Mouse (Mus musculus) activated CD4-positive, CD25-positive, alpha-beta regulatory T cell, adult 4 months (primary cell): ENCODE results near the gene C1ql4. TPM values are rescaled to one million over a fixed set of nuclear protein-coding genes. Genes with fewer than 3 reads are reported as not detected.

Experiments used
- ATAC-seq: one replicate; pipeline ENCODE4 v1.8.0; 2017
- polyA plus RNA-seq, 2 experiments: library from polyadenylated mRNA; unstranded; fragments of 100-300 nt; shearing (Covaris generic); gene quantifications; one replicate each; pipeline ENCODE4 v1.2.1; 2017

Gene C1ql4
- polyA plus RNA-seq = not detected

DNA sequence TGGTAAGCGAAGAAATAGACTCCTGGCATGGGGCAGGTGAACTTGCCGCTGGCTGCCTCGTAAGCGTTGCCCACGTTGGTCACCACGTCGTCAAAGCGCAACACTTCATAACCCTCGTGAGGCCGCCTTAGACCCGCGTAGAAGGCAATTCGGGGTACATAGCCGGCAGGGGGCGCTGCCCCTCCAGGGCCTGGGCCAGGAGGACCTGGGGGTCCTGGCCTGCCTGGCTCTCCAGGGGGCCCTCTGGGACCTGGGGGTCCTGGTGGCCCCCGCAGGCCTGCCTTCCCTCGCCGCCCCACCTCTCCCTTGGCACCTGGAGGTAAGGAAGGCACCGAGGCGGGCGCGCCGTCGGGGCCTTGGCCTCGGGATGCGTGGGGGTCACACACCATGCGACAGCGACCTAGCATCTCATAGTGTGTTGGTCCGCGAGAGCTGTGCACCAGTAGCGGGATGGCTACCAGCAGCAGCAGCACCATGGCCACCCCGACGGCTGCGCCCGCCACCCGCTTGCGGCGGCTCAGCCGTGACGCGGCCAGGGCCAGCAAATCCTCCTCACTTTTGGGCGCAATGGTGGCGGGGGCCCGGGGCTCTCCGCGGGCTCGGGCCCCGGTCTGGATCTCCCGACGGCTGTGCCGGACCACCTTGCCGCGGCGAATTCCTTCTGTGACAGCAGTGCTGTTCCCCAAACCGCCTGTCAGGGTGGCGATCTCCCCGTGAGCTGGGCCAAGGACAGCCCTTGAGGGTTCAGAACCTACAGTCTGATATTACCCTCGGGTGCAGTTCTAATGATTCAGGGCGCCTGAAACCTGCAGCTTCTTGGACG lies at the start of gene C1ql4:
Gene C1ql4, minus strand, starts transcription at position 565 of the 823 bp plus-strand sequence.
- no peak for ATAC-seq

DNA sequence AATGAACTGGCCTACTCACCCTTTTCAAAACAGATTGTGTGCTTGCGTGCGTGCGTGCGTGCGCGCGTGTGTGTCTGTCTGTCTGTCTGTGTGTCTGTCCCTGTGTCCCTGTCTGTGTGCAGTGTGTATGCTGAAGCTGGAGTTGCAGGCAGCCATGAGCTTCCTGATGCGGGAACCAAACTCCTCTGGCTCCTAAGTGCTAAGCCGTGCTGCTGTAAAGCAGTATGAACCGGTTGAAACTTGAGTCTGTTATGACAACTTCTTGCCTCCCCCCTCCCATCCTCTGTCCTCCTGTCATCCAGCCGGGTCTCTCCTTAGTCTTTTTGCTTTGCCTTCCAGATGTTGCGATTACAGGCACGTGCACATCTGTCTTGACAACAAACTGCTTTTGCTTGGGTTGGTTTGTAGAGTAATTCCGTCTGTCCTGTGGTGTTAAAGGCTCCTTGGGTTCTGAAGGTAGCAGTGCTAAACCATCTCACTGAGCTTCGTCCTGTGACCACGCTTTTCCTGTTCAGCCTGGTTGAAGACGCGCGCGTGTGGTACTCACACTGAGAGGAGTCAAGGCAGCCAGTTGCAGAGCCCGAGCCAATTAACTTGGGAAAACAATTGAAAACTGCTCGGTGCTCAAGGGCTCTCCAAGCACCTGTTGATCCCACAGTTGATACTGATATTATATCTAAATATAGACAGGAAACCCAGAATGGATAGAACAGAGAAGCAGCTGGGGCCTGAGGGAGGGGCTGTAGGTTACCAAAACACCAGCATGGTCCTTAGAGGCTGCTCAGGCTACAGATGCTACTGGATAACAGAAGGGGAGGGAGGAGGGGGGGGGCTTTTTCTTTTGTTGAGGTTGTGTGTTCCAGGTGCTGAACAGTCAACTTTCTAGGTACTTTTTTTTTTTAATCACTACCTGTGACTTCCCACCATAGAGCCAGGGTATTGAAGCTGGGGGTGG lies 42.6 kb upstream of the C1ql4 start:
- no peak for ATAC-seq

DNA sequence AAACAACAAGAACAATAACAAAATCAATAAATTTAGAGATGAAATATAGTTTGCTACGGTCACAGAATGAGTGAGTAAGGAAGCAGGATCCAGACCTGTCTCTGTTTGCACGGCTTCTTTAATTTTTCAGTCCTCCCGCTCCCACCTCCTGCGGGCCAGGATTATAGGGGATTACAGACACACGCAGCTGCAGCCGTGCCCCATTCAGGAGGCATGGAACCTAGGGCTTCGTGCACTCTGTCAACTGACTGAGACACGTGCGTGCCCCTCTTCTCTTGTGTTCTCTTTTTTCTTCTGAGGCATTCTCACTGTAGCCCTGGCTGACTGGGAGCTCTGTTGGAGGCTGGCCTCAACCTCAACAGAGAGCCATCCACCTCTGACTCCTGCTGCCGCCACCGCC lies 41.8 kb upstream of the C1ql4 start:
- no peak for ATAC-seq

DNA sequence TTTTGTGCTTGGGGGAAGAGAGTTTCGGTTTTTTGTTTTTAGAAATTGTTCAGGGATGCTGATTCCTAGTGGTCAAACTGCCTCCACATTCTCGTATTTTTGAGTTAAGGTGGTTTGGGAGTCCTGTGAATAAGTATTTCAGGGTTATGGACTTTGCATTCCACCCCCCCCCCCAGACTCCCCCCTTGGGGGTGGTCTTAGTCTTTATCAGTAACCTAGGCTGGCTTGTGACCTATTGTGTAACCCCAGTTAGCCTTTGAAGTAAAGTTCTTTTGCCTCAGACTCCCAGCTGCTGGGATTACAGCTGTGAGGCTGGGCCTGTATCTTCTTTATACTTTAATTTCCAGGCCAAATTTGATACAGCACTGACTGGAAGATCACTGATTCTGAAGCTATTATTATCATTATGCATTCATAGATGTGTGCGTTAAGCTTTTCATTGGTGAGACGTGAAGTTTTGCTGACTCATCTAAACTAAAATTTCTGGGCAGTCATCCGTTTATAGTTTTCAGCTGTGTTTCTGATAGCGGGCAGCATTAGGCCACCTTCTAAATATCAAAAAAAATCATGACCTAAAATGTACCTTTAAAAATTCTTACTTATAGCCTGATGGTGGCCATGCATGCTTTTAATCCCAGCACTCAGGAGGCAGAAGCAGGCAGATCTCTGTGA lies 40.4 kb upstream of the C1ql4 start:
- no peak for ATAC-seq

DNA sequence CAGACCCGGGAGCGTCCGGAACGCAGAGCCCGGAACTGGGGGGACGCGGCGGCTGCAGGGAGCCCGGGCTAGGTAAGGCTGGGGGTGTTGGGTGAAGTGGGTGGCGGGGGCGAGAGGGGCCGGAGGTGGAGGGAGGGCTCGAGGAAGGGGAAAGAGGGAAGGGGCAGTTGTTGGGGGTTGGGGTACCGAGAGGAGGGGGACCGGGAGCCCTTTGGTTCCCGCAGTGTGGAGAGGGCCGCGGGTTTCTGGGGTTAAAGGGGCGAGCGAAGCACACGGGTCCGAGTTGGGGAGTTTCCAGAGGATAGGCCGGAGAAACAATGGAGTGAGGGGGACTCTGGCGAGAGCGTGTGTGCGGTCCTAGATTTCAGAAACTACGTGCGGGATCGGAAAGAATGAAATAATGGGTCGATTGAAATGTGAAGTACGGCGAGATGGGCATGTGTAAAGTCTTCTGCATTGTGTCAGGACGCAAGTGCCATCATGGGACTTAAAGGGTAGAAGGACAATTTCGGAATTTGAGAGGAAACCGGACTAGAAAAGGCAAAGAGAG lies 39.3 kb upstream of the C1ql4 start:
- no peak for ATAC-seq

DNA sequence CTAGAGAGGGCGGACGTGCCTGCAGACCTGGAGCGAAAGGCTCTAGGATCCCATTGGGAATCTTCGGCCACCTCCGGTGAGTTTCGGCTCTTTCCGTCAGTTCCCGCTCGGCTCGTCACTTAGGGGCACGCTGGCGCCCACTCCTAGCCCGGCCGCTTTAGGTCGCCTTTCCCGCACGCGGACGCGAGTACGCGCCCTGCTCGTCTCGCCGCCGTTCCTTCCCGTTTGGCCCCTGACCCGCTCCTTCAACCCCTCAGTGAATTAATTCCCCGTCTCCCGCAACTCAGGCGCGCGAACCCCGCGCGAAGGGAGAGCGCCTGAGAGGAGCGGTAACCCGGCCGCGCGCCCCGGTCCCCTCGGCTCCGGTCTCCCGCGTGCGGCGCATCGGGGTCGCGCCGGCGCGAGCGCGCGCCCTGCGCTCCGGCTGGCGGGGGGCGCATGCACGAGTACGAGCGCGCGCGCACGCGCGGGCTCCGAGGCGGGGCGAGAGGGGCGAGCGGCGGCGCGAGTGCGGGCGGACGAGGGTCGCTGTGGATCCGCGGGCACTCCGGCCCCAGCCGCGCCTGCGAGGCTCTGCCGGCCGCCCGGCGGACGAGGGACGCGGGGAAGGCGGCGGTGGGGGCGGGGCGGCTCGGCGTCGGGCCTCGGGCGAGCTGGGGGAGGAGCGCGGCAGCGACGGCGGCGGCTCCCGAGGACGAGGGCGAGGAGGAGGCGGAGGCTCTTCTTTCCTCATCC lies 38.6 kb upstream of the C1ql4 start:
- no peak for ATAC-seq

DNA sequence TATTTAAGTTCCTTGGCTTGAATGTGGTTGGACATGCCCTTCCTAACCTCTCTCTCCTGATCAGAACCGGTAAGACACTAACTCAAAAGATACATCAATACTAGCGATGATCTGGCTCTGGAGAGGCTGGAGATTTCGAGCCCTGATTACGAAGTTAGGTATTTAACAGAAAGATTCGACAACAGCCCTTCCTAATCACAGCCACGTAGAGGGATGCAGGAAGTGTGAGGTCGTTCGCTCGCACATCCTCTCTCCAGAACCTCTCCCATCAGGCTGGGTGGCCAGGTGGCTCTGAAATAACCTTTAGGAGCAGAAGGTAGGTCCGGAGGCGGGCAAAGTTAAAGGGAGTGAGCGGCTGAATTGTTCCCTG lies 38.1 kb upstream of the C1ql4 start, which contains the start of gene Spats2:
Gene Spats2, plus strand, starts transcription at position 206 of the 370 bp plus-strand sequence.
- ATAC-seq = no peak

DNA sequence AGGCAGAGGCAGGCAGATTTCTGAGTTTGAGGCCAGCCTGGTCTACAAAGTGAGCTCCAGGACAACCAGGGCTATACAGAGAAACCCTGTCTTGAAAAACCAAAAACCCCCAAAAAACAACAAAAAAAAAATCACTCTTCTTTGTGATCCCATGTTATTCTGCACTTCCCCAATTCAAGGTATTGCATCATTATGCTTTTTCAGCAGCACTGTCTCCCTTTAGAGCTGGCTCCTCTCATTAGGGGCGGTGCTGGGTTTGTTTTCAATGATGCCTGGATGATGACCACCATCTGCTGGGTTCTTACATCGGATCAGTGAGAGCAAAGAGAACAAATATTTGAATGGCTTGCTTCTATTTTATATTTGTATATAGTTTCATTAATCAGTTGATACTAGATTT lies 35.0 kb upstream of the C1ql4 start:
- no peak for ATAC-seq

DNA sequence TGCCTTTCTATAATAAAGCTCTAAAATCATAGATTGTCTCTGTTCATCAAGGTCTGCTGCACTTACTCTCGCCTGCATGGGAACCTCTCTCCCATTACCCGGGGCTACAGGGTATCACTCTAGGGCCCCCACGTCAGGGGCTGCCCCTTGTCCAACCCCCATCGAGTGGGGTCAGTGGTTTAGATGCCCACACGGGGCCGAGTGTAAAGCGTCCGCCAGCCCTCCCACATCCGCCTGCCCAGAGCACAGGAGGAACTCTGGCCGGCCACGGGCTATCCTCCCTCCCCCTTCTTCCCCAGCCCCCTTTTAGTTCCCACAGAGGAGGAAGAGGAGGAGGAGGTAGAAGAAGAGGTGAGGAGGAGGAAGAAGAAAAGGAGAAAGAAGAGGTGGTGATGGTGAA lies 33.2 kb upstream of the C1ql4 start:
- ATAC-seq = no peak

DNA sequence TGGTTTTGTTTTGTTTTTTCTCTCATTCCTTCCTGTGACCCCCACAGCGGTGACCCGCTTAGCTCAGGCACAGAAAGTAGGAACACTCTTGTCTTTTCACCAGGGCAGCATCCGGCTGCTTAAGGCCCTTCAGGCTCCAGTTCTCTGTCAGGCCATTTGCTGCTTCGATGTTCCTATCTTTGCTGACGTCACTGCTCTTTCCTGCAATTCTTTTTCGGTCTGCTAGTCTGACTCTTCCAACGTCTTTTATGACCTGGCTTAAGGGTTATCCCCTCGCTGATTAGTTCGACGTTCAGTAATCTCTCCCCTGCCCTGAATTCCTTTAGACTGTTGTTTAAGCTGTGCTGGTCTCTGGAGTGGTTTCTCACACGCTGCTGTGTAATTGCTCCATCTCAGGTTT lies 28.9 kb upstream of the C1ql4 start:
- ATAC-seq = no peak

DNA sequence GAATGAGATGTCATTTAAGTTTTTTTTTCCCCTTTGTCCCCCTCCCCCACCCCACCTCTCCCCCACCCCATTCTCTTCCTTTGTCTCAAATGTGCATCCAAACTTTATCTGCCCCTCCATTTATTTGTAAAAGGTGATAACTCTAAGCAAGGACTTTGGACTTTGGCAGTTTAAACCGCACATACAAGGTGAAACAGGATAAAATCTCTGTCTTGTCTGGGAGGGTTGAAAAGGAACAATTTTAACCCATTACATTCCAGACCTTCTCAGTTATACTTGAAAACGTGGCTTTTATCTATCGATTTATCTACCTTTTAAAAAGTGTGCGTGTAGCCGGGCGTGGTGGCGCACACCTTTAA lies 27.4 kb upstream of the C1ql4 start:
- no peak for ATAC-seq

DNA sequence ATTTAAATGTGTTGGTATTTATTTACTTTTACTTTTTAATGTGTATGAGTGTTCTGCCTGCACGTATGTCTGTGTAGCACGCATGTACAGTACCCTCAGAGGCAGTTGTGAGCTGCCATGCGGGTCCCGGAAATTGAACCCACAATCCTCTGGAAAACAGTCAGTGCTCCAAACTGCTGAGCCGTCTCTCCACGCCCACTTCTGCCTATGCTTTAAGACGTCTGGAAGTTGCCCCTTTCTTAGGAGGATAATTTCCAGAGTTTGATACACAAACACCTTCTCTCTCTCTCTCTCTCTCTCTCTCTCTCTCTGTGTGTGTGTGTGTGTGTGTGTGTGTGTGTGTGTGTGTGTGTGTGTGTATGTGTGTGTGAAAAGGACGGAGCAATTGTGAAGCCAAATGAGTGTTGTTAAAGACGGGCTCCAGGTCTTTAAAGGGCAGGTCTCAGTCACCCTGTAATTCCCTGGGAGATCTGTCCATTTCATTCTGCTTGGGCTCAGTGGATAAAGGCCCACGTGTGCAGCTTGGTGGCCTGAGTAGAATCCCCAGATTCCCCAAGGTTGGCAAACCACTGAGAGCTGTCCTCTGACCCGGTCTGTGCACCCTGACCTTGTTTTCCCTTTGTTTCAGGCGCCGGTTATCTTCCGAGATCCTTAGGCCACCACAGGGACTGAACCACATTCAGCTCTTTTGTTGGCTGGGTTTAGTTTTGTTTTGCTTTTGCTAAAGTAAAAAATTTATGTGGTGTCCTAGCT lies 26.9 kb upstream of the C1ql4 start:
- ATAC-seq = no peak

DNA sequence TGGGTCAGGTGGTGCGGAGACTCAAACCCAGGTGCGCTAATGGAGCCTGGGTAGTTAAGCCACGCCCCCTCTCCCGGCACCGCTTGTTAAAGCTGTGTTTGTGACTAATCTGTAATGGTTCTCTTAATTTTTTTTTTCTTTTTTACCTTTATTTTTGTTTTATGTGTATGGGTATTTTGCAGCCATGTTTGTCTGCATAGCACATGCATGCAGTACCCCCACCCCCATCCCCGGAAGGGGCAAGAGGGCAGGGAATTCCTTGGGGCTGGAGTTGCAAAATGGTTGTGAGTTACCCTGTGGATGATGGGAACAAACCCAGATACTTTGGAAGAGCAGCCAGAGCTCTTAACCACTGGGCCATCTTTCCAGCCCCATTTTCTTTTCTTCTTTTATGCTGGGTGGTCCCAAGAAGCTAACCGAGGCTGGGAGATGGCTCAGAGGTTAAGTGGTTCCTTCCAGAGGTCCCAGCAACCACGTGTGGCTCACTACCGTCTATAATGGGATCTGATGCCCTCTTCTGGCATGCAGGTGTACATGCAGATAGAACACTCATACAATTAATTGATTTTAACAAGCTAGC lies 25.9 kb upstream of the C1ql4 start:
- ATAC-seq = no peak

DNA sequence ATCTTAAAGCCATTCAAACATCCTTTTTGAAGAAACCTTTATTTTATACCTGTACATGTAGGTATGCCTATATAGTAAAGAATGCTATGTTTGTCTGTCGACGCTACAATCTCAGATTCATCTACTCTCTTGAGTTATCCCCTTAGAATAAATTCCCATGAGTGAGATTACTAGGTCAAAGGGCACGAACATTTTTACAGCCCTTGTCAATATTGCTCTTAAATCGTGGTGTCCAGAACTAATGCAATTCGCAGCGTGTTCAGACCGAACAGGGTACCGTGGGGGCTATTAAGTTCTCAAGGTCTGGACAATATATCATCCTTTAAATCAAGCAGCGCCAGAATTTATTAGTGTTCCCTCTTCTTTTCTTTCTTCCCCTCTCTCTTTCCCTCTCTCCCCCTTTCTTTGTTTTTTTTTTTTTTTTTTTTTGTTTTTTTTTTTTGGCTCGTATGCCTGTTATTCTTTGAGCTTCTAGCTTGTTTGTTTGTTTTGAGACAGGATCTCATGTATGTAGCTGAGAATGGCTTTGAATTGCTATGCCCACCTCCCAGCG lies 25.3 kb upstream of the C1ql4 start:
- no peak for ATAC-seq

DNA sequence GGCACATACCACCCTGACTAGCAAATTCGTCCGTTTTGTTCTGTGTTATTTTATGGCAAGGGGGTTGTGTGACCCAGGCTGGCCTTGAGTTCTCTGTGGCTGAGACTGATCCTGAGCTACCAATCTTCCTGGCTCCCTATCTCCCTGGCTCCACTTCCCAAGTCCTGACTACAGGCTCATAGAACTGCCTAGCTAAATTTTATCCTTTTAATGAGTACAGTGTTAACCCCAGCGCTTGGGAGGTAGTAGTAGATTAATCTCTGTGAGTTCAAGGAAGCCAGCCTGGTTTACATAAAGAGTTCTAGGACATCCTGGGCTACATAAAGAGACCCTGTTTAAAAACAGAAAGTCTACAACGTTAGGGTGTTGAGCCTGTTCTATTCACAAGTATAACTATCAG lies 24.2 kb upstream of the C1ql4 start:
- no peak for ATAC-seq

DNA sequence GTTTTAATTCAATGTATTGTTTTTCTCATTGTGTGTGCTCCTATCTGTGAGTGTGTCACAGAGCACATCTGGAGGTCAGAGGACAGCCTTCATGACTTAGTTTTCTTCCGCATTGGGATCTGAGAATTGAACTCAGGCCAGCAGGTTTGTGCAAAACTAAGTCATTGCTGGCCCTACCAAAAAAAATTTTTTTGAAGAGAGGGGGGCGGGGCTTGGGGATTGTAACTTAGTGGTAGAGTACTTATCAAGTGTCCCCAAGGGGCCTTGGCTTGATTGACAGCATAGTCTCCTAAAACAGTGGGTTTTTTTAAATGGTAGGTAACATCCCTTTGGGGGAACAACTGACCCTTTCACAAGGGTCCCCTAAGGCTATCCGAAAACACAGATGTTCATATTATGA lies 23.5 kb upstream of the C1ql4 start:
- ATAC-seq = no peak

DNA sequence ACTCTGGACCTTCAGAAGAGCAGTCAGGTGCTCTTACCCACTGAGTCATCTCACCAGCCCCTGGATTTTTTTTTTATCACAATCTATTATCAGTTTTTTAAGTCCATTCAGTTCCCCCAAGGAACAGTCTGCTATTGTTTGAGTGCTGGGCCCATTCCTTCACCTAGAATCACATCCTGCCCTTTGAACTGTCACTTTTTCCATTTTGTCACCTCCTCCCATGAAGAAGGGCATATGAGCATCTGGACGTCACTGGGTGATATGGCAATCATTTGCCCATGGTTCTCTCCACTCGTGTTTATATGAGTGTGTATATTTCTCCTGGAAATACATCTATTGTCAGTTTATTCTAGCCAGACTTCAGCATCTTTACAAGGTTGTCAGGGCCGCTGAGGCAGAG lies 20.2 kb upstream of the C1ql4 start:
- no peak for ATAC-seq

DNA sequence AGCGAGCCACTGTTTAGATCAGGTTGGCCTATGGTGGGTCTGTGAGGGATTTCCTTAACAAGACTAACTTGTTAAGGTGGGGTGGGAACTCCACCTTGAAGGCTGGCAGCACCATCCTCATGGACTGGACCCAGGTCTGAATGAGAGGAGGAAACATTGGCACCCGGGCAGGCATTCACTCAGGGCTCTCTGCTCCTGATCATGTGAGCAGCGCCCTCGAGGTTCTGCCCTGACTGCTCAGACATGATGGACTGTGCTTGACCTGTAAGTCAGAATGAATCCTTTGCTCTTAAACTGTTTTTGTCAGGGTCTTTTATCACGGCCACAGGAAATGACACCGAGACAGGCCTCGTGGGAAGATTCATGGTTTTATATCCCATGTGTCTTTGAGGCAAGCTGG lies 17.6 kb upstream of the C1ql4 start:
- no peak for ATAC-seq

DNA sequence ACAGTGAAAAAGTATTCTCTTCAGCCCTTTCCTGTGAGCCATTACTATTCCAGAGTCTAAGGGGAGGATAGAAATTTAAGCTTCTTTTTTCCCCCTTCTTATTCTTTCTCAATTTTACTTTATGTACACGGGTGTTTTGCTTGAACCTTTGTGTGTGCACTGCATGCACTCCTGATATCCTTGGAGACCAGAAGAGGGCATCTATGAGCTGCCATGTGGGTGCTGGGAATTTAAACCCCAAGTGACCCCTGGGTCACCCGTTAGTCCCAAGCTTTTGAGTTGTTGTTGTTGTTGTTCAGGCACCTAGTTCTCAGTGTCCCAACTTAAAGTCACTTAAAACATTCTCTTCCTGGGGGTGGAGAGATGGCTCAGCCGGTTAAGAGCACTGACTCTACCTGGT lies 12.4 kb upstream of the C1ql4 start:
- ATAC-seq = no peak

DNA sequence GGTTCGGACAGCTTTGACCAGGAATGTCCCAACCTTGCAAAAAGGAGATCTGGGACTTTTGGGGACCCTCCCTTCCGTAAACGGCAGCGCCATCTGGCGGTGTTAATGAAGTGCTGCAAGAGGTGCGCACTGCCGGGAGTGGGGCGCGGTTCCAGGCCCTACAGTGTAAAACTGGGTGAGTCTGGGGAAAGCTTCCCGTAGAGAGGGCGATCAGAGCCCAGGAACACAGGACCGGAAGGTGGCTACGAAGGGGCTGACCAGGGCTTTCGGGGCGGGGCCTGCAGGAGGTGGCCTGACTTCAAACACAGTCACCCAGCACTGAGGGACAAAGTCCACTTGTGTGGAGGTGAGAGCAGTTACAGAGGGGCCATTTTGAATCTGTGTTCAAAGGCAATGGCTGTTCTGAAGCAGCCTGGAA lies 11.5 kb upstream of the C1ql4 start:
- no peak for ATAC-seq

DNA sequence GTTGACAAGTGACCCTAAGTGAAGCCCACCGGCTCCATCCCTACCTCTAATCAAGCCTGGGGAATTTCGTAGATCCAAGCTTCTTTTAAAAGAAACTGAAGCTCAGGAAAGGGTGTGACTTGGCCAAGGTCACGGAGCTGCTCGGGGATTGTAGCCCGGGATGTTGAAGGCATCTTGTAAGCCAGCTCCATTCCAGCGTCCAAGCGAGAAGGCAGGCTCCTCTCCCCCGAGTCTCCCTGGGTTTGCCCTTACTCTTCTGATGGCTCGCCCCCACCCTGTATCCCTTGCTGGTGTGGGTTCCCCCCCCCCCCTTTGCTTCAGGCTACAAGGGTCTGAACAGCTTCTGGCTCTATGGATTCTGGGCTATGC lies 10.9 kb upstream of the C1ql4 start:
- ATAC-seq = no peak
